Mouse (Mus musculus) embryonic facial prominence, embryonic 15.5 days (tissue): ENCODE data around the gene Scaf11. TPM values are rescaled to one million over a fixed set of nuclear protein-coding genes. Genes with fewer than 3 reads are reported as not detected.
"Not testable (repeated sequence)": the region's sequence is repeated elsewhere in the genome, so short reads cannot be mapped to it uniquely, and the experiment has no call there.

Experiments
- ATAC-seq: fragments of 200-750 bp; cut with Nextera tagmentation; 2 replicates; pipeline ENCODE4 v1.8.0; 2017; ENCODE audit warnings: low read depth, moderate TSS enrichment; ENCODE audit not compliant: insufficient number of reproducible peaks, low FRiP score, low TSS enrichment
- H3K27ac ChIP-seq: fragments of 300-500 bp; sonication (generic); replicated peaks from 2 replicates; pipeline ENCODE4 v1.5.1; 2015; ENCODE audit warnings: mild to moderate bottlenecking, inconsistent platforms
- H3K27me3 ChIP-seq: fragments of 300-500 bp; sonication (generic); 2 replicates; pipeline ENCODE4 v1.6.1; 2015; ENCODE audit warnings: inconsistent platforms
- H3K36me3 ChIP-seq: fragments of 300-500 bp; sonication (generic); 2 replicates; pipeline ENCODE4 v1.6.1; 2015; ENCODE audit warnings: mild to moderate bottlenecking, inconsistent platforms
- H3K4me1 ChIP-seq: fragments of 300-500 bp; sonication (generic); 2 replicates; pipeline ENCODE4 v1.6.1; 2015; ENCODE audit warnings: inconsistent platforms
- H3K4me2 ChIP-seq: fragments of 300-500 bp; sonication (generic); replicated peaks from 2 replicates; pipeline ENCODE4 v1.6.1; 2015; ENCODE audit warnings: mild to moderate bottlenecking, inconsistent platforms
- H3K4me3 ChIP-seq: fragments of 300-500 bp; sonication (generic); replicated peaks from 2 replicates; pipeline ENCODE4 v1.5.1; 2015; ENCODE audit warnings: mild to moderate bottlenecking, inconsistent platforms
- H3K9ac ChIP-seq: fragments of 300-500 bp; sonication (generic); 2 replicates; pipeline ENCODE4 v1.6.1; 2015; ENCODE audit warnings: inconsistent platforms
- H3K9me3 ChIP-seq: fragments of 300-500 bp; sonication (generic); replicated peaks from 2 replicates; pipeline ENCODE4 v1.6.1; 2016; ENCODE audit warnings: inconsistent platforms
- WGBS: fragments of 180-500 bp; shearing (Covaris S2); methylation state at CpG from one replicate; pipeline ENCODE4 v1.1.7; 2015; 5-methylcytosine and 5-hydroxymethylcytosine counted together
- polyA plus RNA-seq: library from polyadenylated mRNA; unstranded; fragments of >200 nt; fragmentation: Nextera tagmentation; extraction: Ambion mirVana; gene quantifications from 2 replicates; pipeline ENCODE4 v1.2.1, GENCODE M21; 2015

The Scaf11 gene
- polyA plus RNA-seq, 1 experiment from 2014 or later = 80.6 TPM

DNA sequence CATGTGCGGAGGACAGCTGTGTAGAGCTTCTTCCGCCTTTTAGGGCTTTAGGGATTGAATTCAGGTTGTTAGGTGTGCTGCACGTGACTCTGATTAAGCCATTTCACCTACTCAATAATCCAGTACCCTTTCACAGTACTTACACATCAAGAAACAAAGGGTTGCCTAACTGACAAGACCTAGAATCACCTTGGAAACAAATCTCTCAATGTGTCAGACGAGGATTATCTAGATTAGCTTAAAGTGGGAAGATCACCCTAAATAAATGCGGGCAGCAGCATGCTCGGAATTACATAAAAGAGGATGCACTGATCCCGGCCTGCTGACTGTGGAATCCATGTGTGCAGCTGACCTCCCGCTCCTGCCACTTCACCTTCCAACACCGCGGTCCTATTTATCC lies 13.9 kb downstream of the Scaf11 start:
- Histone ChIP-seq H3K9me3 (no peaks in the 10 kb centered on the region), H3K9ac (no peak overlapping the region), H3K27ac (no peak overlapping the region), H3K36me3 (peaks cover 29% of the 10 kb centered on the region), H3K4me2 (no peak overlapping the region), H3K4me3 (no peak overlapping the region), H3K27me3 (no peaks in the 10 kb centered on the region), H3K4me1 (no peaks in the 10 kb centered on the region)
- WGBS = 81% methylated on average over 10 of the region's 10 CpGs
- ATAC-seq = no peak

DNA sequence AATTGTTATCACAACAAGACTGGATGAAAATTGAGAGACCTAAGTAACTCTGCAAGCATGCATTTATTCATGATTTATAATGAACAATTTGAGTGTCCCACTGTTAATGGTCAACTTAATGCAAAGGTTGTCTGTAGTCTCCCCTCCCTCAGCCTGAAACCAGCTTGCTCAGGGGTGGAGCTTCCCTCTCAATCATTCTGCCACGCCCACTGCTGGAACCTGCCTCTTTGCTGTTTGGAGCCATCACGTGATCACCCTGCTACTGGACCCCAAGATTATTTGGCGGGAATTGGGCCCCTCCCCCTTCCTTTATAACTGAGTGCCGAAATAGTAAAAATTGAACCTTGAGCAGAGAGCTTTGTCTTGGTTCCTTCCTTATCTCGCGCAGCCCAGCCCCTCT lies 19.2 kb downstream of the Scaf11 start:
- H3K4me2 ChIP-seq, H3K4me3 ChIP-seq, H3K27me3 ChIP-seq, ATAC-seq, H3K27ac ChIP-seq, H3K9me3 ChIP-seq, H3K4me1 ChIP-seq, H3K9ac ChIP-seq: not testable (repeated sequence)
- WGBS = 84% methylated on average over 6 of the region's 6 CpGs
- H3K36me3 ChIP-seq = peaks cover 17% of the 10 kb centered on the region

GRCm38 (mm10) chr15:96434202-96434601 lies 26.4 kb downstream of the Scaf11 start:
- WGBS = 93% methylated on average over 1 of the region's 1 CpGs
- ATAC-seq = no peak

DNA sequence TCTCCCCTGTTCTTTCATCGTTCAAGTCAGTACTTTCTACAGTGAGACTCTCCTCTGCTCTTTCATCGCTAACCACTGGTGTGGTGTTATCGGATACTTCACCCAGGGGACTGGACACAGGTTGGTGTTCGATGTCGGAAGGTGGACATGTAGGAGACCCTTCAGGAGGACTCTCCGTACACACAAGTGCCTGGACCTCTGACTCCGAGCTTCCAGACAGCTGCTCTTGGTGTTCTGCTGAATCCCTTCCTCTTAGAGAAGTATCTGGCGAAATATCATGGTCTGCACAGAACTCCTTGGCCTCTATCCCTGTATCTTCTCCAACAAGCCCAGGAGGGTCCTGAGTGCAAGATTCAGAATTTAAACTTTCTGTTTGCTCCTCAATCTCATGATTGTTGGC lies 40.7 kb downstream of the Scaf11 start:
- Histone ChIP-seq H3K9me3 (no peaks in the 10 kb centered on the region), H3K9ac (no peak overlapping the region), H3K27ac (no peak overlapping the region), H3K36me3 (peaks cover 63% of the 10 kb centered on the region), H3K4me1 (no peaks in the 10 kb centered on the region), H3K4me2 (no peak overlapping the region), H3K4me3 (no peak overlapping the region), H3K27me3 (no peaks in the 10 kb centered on the region)
- WGBS = 95% methylated on average over 8 of the region's 8 CpGs
- no peak for ATAC-seq

More at GRCm38 (mm10) chr15:96434202-96434601, 26.4 kb downstream of the Scaf11 start:
- no peaks in the 10 kb centered on the region for H3K27me3 ChIP-seq
- H3K9ac ChIP-seq = no peak overlapping the region
- H3K9me3 ChIP-seq = no peaks in the 10 kb centered on the region
- H3K4me2 ChIP-seq = no peak overlapping the region
- H3K4me3 ChIP-seq = no peak overlapping the region
- no peak overlapping the region for H3K27ac ChIP-seq
- peaks cover 51% of the 10 kb centered on the region for H3K36me3 ChIP-seq
- H3K4me1 ChIP-seq = no peaks in the 10 kb centered on the region

GRCm38 (mm10) chr15:96418161-96418560 lies 42.5 kb downstream of the Scaf11 start:
- 89% methylated on average over 12 of the region's 12 CpGs for WGBS

DNA sequence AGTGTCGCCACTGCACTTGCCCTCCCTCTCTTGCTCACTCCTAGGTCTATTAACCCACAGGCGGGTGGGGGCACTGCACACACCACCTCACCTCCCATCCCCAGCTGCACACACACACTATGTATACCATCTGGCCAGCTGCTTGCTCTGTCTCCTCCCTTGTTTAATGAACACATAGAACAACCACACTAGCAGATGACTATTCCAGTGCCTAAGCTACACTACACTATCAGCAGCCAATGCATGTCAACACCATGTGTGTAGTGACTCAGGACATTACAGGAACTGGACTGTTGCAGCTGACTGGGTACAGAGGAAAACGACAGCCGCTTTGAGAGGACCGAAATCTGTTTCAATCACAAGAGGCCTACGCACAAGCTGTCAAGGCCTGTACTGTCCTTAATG lies 51.9 kb downstream of the Scaf11 start:
- H3K36me3 ChIP-seq = peaks cover 37% of the 10 kb centered on the region
- WGBS = 91% methylated on average over 6 of the region's 6 CpGs

More at GRCm38 (mm10) chr15:96418161-96418560, 42.5 kb downstream of the Scaf11 start:
- Histone ChIP-seq H3K4me3 (no peak overlapping the region), H3K36me3 (peaks cover 78% of the 10 kb centered on the region), H3K9me3 (no peaks in the 10 kb centered on the region), H3K9ac (no peak overlapping the region), H3K4me2 (no peak overlapping the region), H3K27ac (no peak overlapping the region), H3K27me3 (no peaks in the 10 kb centered on the region), H3K4me1 (no peaks in the 10 kb centered on the region)
- no peak for ATAC-seq

GRCm38 (mm10) chr15:96407151-96407550 lies 53.5 kb downstream of the Scaf11 start:
- peaks cover 33% of the 10 kb centered on the region for H3K36me3 ChIP-seq
- no peaks in the 10 kb centered on the region for H3K9me3 ChIP-seq
- WGBS = 43% methylated on average over 2 of the region's 2 CpGs
- H3K4me3 ChIP-seq = no peak overlapping the region
- H3K27me3 ChIP-seq = no peaks in the 10 kb centered on the region
- H3K9ac ChIP-seq = no peak overlapping the region
- peak overlapping the region; percentile 58; the same call in 1 of the 2 replicates for H3K27ac ChIP-seq
- ATAC-seq = no peak
- H3K4me1 ChIP-seq = peaks cover 9% of the 10 kb centered on the region; the same call in 1 of the 2 replicates
- H3K4me2 ChIP-seq = no peak overlapping the region

More for the DNA sequence above, 51.9 kb downstream of the Scaf11 start:
- no peak overlapping the region for H3K4me2 ChIP-seq
- H3K4me3 ChIP-seq = no peak overlapping the region
- ATAC-seq = peak; percentile 60; the same call in 1 of the 2 replicates
- no peak overlapping the region for H3K9ac ChIP-seq
- H3K27ac ChIP-seq = no peak overlapping the region
- H3K4me1 ChIP-seq = peaks cover 9% of the 10 kb centered on the region; the same call in 1 of the 2 replicates
- H3K27me3 ChIP-seq = no peaks in the 10 kb centered on the region
- no peaks in the 10 kb centered on the region for H3K9me3 ChIP-seq

- H3K27ac ChIP-seq = no peak overlapping the region; the same call in 1 of the 2 replicates
- H3K9me3 ChIP-seq = no peaks in the 10 kb centered on the region
- no peak overlapping the region for H3K9ac ChIP-seq
- H3K4me1 ChIP-seq = peaks cover 9% of the 10 kb centered on the region; the same call in 1 of the 2 replicates
- H3K36me3 ChIP-seq = peaks cover 35% of the 10 kb centered on the region
- no peak overlapping the region for H3K4me2 ChIP-seq
- ATAC-seq = no peak
- no peaks in the 10 kb centered on the region for H3K27me3 ChIP-seq
- H3K4me3 ChIP-seq = no peak overlapping the region
- 80% methylated on average over 4 of the region's 4 CpGs for WGBS
Observed at GRCm38 (mm10) chr15:96406253-96406652, 54.4 kb downstream of the Scaf11 start.

GRCm38 (mm10) chr15:96405548-96405947 lies 55.1 kb downstream of the Scaf11 start:
- Histone ChIP-seq H3K27ac (no peak overlapping the region), H3K4me3 (no peak overlapping the region), H3K4me2 (no peak overlapping the region), H3K4me1 (peaks cover 9% of the 10 kb centered on the region; the same call in 1 of the 2 replicates), H3K9me3 (no peaks in the 10 kb centered on the region), H3K36me3 (peaks cover 36% of the 10 kb centered on the region), H3K27me3 (no peaks in the 10 kb centered on the region), H3K9ac (no peak overlapping the region)
- no peak for ATAC-seq
- 62% methylated on average over 5 of the region's 5 CpGs for WGBS

DNA sequence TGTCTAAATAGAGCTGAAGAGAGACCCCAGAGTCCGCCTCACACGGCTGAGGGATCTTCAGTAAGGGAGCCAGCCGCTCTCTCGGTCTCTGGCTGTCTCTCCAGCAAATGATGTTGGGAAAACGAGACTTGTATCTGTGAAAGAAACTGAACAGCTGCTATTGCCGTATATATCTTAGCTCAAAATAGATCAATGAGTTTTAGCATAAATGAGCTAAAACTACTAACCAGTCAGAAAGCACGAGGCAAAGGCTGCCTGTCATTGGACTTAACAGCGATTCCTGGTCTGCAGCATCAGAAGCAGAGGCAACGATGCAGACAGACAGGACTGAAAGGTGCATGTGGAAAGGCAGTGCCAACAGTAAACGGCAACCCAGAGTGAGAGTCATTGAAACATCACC lies 62.3 kb downstream of the Scaf11 start:
- H3K27me3 ChIP-seq = no peaks in the 10 kb centered on the region
- 83% methylated on average over 10 of the region's 10 CpGs for WGBS

GRCm38 (mm10) chr15:96396641-96397344 lies 63.9 kb downstream of the Scaf11 start:
- Histone ChIP-seq H3K9ac (no peak overlapping the region), H3K27ac (no peak overlapping the region), H3K27me3 (no peaks in the 10 kb centered on the region), H3K4me3 (no peak overlapping the region), H3K4me2 (no peak overlapping the region), H3K9me3 (no peaks in the 10 kb centered on the region), H3K4me1 (no peaks in the 10 kb centered on the region), H3K36me3 (peaks cover 68% of the 10 kb centered on the region)
- WGBS = 87% methylated on average over 8 of the region's 8 CpGs
- ATAC-seq = no peak

More for the DNA sequence above, 62.3 kb downstream of the Scaf11 start:
- H3K27ac ChIP-seq = no peak overlapping the region
- H3K36me3 ChIP-seq = peaks cover 69% of the 10 kb centered on the region
- no peak overlapping the region for H3K9ac ChIP-seq
- no peak overlapping the region for H3K4me3 ChIP-seq
- no peak for ATAC-seq
- no peaks in the 10 kb centered on the region for H3K9me3 ChIP-seq
- no peak overlapping the region for H3K4me2 ChIP-seq
- no peaks in the 10 kb centered on the region for H3K4me1 ChIP-seq

DNA sequence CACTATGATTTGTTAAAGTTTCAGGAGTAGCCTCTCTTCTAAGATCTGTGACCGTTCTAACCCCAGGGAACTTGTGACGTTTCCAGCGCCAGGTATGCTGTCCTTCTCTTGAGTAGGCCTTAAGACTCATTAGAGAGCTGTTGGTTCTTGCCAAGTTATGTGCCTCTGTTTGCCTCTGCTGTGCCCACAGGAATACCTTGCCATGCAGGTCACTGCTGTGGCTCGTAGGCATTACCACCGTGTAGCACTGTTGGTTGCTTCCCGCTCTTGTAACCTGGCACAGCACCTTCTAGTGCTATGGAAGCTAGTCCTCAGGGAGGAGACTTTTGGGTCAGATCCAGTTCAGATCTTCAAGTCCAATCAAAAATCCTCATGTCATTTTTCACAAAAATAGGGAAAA lies 65.6 kb downstream of the Scaf11 start:
- Histone ChIP-seq H3K27me3 (no peaks in the 10 kb centered on the region), H3K36me3 (peaks cover 71% of the 10 kb centered on the region), H3K4me2 (no peak overlapping the region), H3K9ac (no peak overlapping the region), H3K27ac (no peak overlapping the region), H3K4me3 (no peak overlapping the region), H3K9me3 (no peaks in the 10 kb centered on the region), H3K4me1 (no peaks in the 10 kb centered on the region)
- no peak for ATAC-seq
- WGBS = 94% methylated on average over 6 of the region's 6 CpGs
